Mouse (Mus musculus) hindbrain, embryonic 10.5 days (tissue): ENCODE data around the gene Napsa. TPM values are rescaled to one million over a fixed set of nuclear protein-coding genes. Genes with fewer than 3 reads are reported as not detected.
A peak's percentile ranks its signal among the peaks of the same experiment; 100 is the strongest.

ENCODE experiments used
- DNase-seq: peaks from one replicate; pipeline ENCODE4 v3.0.0-alpha.2; 2017; ENCODE audit warnings: low spot score
- H3K27ac ChIP-seq: fragments of 300-500 bp; sonication (generic); 2 replicates; pipeline ENCODE4 v1.5.1; 2016; ENCODE audit warnings: mild to moderate bottlenecking, moderate library complexity
- H3K27me3 ChIP-seq: fragments of 300-500 bp; sonication (generic); 2 replicates; pipeline ENCODE4 v1.6.1; 2016; ENCODE audit warnings: mild to moderate bottlenecking; ENCODE audit not compliant: poor library complexity, insufficient read depth, severe bottlenecking
- H3K36me3 ChIP-seq: fragments of 300-500 bp; sonication (generic); 2 replicates; pipeline ENCODE4 v1.6.1; 2016; ENCODE audit warnings: mild to moderate bottlenecking, moderate library complexity
- H3K4me1 ChIP-seq: fragments of 300-500 bp; sonication (generic); replicated peaks from 2 replicates; pipeline ENCODE4 v1.6.1; 2016; ENCODE audit warnings: mild to moderate bottlenecking
- H3K4me3 ChIP-seq: fragments of 300-500 bp; sonication (generic); 2 replicates; pipeline ENCODE4 v1.5.1; 2016; ENCODE audit warnings: mild to moderate bottlenecking, moderate library complexity
- H3K9me3 ChIP-seq: fragments of 300-500 bp; sonication (generic); 2 replicates; pipeline ENCODE4 v1.6.1; 2016; ENCODE audit warnings: mild to moderate bottlenecking, moderate library complexity
- WGBS: fragments of 180-500 bp; shearing (Covaris S2); methylation state at CpG from one replicate; pipeline ENCODE4 v1.1.7; 2016; 5-methylcytosine and 5-hydroxymethylcytosine counted together
- polyA plus RNA-seq: library from polyadenylated mRNA; unstranded; fragments of >200 nt; fragmentation: Nextera tagmentation; extraction: Ambion mirVana; gene quantifications from 2 replicates; pipeline ENCODE4 v1.2.1, GENCODE M21; 2016

Napsa gene
- polyA plus RNA-seq, 1 experiment from 2014 or later = 0.38 TPM

- Histone ChIP-seq H3K36me3 (no peaks in the 10 kb centered on the region), H3K4me3 (no peak overlapping the region), H3K27me3 (no peaks in the 10 kb centered on the region; the same call in 1 of the 2 replicates), H3K9me3 (no peaks in the 10 kb centered on the region), H3K27ac (no peak overlapping the region), H3K4me1 (no peaks in the 10 kb centered on the region)
- DNase-seq = no peak
- 53% methylated on average over 8 of the region's 8 CpGs for WGBS
These were observed 8.9 kb upstream of the Napsa start for GRCm38 (mm10) chr7:44563284-44563683.

GRCm38 (mm10) chr7:44564486-44564885 lies 7.7 kb upstream of the Napsa start:
- H3K9me3 ChIP-seq = no peaks in the 10 kb centered on the region
- 85% methylated on average over 10 of the region's 10 CpGs for WGBS
- H3K27me3 ChIP-seq = no peaks in the 10 kb centered on the region; the same call in 1 of the 2 replicates
- no peak overlapping the region for H3K27ac ChIP-seq
- no peak overlapping the region for H3K4me3 ChIP-seq
- no peaks in the 10 kb centered on the region for H3K4me1 ChIP-seq
- no peaks in the 10 kb centered on the region for H3K36me3 ChIP-seq
- DNase-seq = no peak

DNA sequence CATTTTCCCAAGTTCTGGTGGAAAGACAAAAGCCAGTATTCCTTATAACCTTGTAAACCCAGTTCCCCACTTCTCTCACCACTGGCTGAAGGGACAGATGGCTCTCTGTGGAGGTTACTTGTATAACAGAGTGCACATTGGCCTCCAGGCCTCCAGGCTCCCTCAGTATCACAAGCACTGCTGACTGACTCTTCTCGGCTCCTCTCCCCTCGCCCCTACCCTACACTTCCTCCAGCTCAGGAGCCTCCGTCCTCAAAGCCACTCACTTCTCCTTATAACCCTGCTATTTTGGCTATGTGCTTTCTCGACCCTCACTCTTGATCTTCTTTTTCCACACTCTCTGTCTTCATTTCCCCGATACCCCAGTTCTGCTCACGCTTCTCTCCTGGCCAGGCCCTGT lies 6.8 kb upstream of the Napsa start:
- no peak for DNase-seq
- no peaks in the 10 kb centered on the region for H3K9me3 ChIP-seq
- 75% methylated on average over 6 of the region's 6 CpGs for WGBS
- no peaks in the 10 kb centered on the region; the same call in 1 of the 2 replicates for H3K27me3 ChIP-seq
- H3K36me3 ChIP-seq = no peaks in the 10 kb centered on the region
- no peaks in the 10 kb centered on the region for H3K4me1 ChIP-seq
- H3K27ac ChIP-seq = no peak overlapping the region
- no peak overlapping the region for H3K4me3 ChIP-seq

DNA sequence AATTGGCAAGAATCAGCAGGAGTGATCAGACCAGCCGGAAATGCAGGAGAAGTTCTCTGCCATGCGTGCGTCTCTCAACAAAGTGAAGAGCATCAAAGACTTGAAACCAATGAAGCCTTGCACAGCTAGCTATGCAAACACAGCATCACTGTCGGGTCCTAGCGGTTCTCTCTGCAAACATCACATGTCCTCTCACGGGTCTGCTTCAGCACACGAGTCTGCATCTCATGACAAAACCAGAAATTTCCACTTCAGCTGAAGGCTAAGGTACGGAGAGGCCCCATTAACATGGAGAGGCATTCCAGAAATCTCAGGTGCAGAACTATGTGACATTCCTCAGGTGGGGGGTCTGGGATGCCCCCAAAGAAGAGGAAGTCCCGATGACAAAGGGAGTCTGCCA lies 3.4 kb upstream of the Napsa start:
- no peak overlapping the region for H3K27ac ChIP-seq
- no peaks in the 10 kb centered on the region; the same call in 1 of the 2 replicates for H3K27me3 ChIP-seq
- H3K4me1 ChIP-seq = peaks cover 15% of the 10 kb centered on the region
- no peak for DNase-seq
- H3K9me3 ChIP-seq = no peaks in the 10 kb centered on the region
- 82% methylated on average over 9 of the region's 9 CpGs for WGBS
- H3K36me3 ChIP-seq = no peaks in the 10 kb centered on the region
- no peak overlapping the region for H3K4me3 ChIP-seq

GRCm38 (mm10) chr7:44570989-44571388 lies 1.2 kb upstream of the Napsa start:
- no peak for DNase-seq
- WGBS = 86% methylated on average over 6 of the region's 6 CpGs

DNA sequence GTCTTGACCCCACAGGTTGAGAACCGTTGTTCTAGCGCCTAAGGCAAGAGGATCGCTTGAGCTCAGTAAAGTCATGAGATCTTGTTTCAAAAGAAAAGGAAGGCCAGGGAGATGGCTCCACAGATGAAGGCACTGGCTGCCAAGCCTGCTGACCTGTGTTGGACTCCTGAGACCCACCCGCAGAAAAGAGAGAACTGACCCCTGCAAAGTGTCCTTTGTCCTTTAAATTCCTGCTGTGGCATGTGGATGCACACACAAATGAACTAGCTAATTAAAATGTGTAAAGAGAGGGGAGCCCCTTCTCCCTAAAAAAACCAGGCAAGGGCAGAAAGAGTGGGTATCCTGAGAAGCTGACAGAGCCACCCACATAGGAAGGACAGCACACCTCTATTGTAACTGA lies 369 bp upstream of the Napsa start:
- H3K9me3 ChIP-seq = no peaks in the 10 kb centered on the region
- no peaks in the 10 kb centered on the region for H3K36me3 ChIP-seq
- peaks cover 15% of the 10 kb centered on the region for H3K4me1 ChIP-seq
- WGBS = 24% methylated on average over 4 of the region's 4 CpGs
- H3K27ac ChIP-seq = 0 out of 2 replicates have a peak overlapping the region, but pooled peaks have one; percentile 12
- DNase-seq = no peak
- H3K4me3 ChIP-seq = no peak overlapping the region
- H3K27me3 ChIP-seq = no peaks in the 10 kb centered on the region

More at GRCm38 (mm10) chr7:44570989-44571388, 1.2 kb upstream of the Napsa start:
- Histone ChIP-seq H3K36me3 (no peaks in the 10 kb centered on the region), H3K4me1 (peaks cover 15% of the 10 kb centered on the region), H3K4me3 (no peak overlapping the region), H3K27ac (no peak overlapping the region), H3K27me3 (no peaks in the 10 kb centered on the region), H3K9me3 (no peaks in the 10 kb centered on the region)

GRCm38 (mm10) chr7:44572956-44573484 lies 840 bp downstream of the Napsa start:
- peaks cover 15% of the 10 kb centered on the region for H3K4me1 ChIP-seq
- no peak overlapping the region for H3K27ac ChIP-seq
- no peak for DNase-seq
- 78% methylated on average over 5 of the region's 5 CpGs for WGBS
- H3K9me3 ChIP-seq = no peaks in the 10 kb centered on the region
- no peak overlapping the region for H3K4me3 ChIP-seq
- no peaks in the 10 kb centered on the region for H3K36me3 ChIP-seq
- H3K27me3 ChIP-seq = no peaks in the 10 kb centered on the region

GRCm38 (mm10) chr7:44576333-44576844 lies 4.2 kb downstream of the Napsa start:
- WGBS = 57% methylated on average over 5 of the region's 5 CpGs
- DNase-seq = no peak

GRCm38 (mm10) chr7:44581637-44582036 lies 9.5 kb downstream of the Napsa start:
- no peaks in the 10 kb centered on the region for H3K36me3 ChIP-seq
- H3K4me3 ChIP-seq = no peak overlapping the region
- H3K27me3 ChIP-seq = peaks cover 17% of the 10 kb centered on the region
- no peaks in the 10 kb centered on the region; the same call in 1 of the 2 replicates for H3K4me1 ChIP-seq
- H3K27ac ChIP-seq = no peak overlapping the region
- H3K9me3 ChIP-seq = peaks cover 7% of the 10 kb centered on the region; the same call in 1 of the 2 replicates
- WGBS = 78% methylated on average over 6 of the region's 6 CpGs
- DNase-seq = no peak

More at GRCm38 (mm10) chr7:44576333-44576844, 4.2 kb downstream of the Napsa start:
- Histone ChIP-seq H3K36me3 (no peaks in the 10 kb centered on the region), H3K27me3 (no peaks in the 10 kb centered on the region), H3K27ac (no peak overlapping the region), H3K4me3 (no peak overlapping the region), H3K9me3 (peaks cover 4% of the 10 kb centered on the region; the same call in 1 of the 2 replicates), H3K4me1 (peaks cover 12% of the 10 kb centered on the region)

GRCm38 (mm10) chr7:44582709-44583108 lies 10.5 kb downstream of the Napsa start:
- WGBS = 80% methylated on average over 5 of the region's 5 CpGs
- no peak for DNase-seq
- H3K9me3 ChIP-seq = peaks cover 7% of the 10 kb centered on the region; the same call in 1 of the 2 replicates
- H3K36me3 ChIP-seq = no peaks in the 10 kb centered on the region
- no peak overlapping the region for H3K4me3 ChIP-seq
- peaks cover 27% of the 10 kb centered on the region for H3K27me3 ChIP-seq
- peaks cover 10% of the 10 kb centered on the region for H3K4me1 ChIP-seq
- no peak overlapping the region for H3K27ac ChIP-seq

- Histone ChIP-seq H3K36me3 (no peaks in the 10 kb centered on the region), H3K27ac (no peak overlapping the region), H3K4me1 (peaks cover 15% of the 10 kb centered on the region), H3K4me3 (no peak overlapping the region), H3K27me3 (peaks cover 31% of the 10 kb centered on the region), H3K9me3 (peaks cover 6% of the 10 kb centered on the region; the same call in 1 of the 2 replicates)
- WGBS = 93% methylated on average over 1 of the region's 1 CpGs
- no peak for DNase-seq
These were observed 11.0 kb downstream of the Napsa start for GRCm38 (mm10) chr7:44583146-44583545.

GRCm38 (mm10) chr7:44584265-44584804 lies 12.2 kb downstream of the Napsa start:
- peaks cover 27% of the 10 kb centered on the region for H3K4me1 ChIP-seq
- H3K9me3 ChIP-seq = 0 out of 2 replicates have a peak, but pooled peaks cover 3% of the 10 kb centered on the region
- no peak overlapping the region for H3K27ac ChIP-seq
- no peaks in the 10 kb centered on the region for H3K36me3 ChIP-seq
- peaks cover 43% of the 10 kb centered on the region for H3K27me3 ChIP-seq
- 83% methylated on average over 4 of the region's 4 CpGs for WGBS
- DNase-seq = no peak
- H3K4me3 ChIP-seq = no peak overlapping the region

- Histone ChIP-seq H3K4me1 (peaks cover 33% of the 10 kb centered on the region), H3K36me3 (no peaks in the 10 kb centered on the region), H3K9me3 (0 out of 2 replicates have a peak, but pooled peaks cover 3% of the 10 kb centered on the region), H3K4me3 (no peak overlapping the region), H3K27ac (no peak overlapping the region), H3K27me3 (peaks cover 49% of the 10 kb centered on the region)
- DNase-seq = no peak
- WGBS = 85% methylated on average over 6 of the region's 6 CpGs
These were observed 12.7 kb downstream of the Napsa start for GRCm38 (mm10) chr7:44584921-44585320.
